Mouse (Mus musculus) hindbrain, embryonic 13.5 days (tissue): Measurements from ENCODE around the gene Ccdc134. TPM values are rescaled to one million over a fixed set of nuclear protein-coding genes. Genes with fewer than 3 reads are reported as not detected.

Experiments
- ATAC-seq: fragments of 200-750 bp; cut with Nextera tagmentation; 2 replicates; pipeline ENCODE4 v1.8.0; 2017; ENCODE audit warnings: moderate TSS enrichment; ENCODE audit not compliant: low FRiP score
- H3K27ac ChIP-seq: fragments of 300-500 bp; sonication (generic); 2 replicates; pipeline ENCODE4 v1.5.1; 2015; ENCODE audit warnings: inconsistent platforms, mild to moderate bottlenecking, moderate library complexity
- H3K27me3 ChIP-seq: fragments of 300-500 bp; sonication (generic); 2 replicates; pipeline ENCODE4 v1.6.1; 2015; ENCODE audit warnings: mild to moderate bottlenecking, inconsistent platforms
- H3K36me3 ChIP-seq: fragments of 300-500 bp; sonication (generic); 2 replicates; pipeline ENCODE4 v1.6.1; 2015; ENCODE audit warnings: mild to moderate bottlenecking, inconsistent platforms
- H3K4me1 ChIP-seq: fragments of 300-500 bp; sonication (generic); replicated peaks from 2 replicates; pipeline ENCODE4 v1.6.1; 2015; ENCODE audit warnings: inconsistent platforms
- H3K4me2 ChIP-seq: fragments of 300-500 bp; sonication (generic); 2 replicates; pipeline ENCODE4 v1.6.1; 2015; ENCODE audit warnings: inconsistent platforms, mild to moderate bottlenecking, moderate library complexity
- H3K4me3 ChIP-seq: fragments of 300-500 bp; sonication (generic); 2 replicates; pipeline ENCODE4 v1.5.1; 2015; ENCODE audit warnings: mild to moderate bottlenecking, inconsistent platforms
- H3K9ac ChIP-seq: fragments of 300-500 bp; sonication (generic); 2 replicates; pipeline ENCODE4 v1.6.1; 2015; ENCODE audit warnings: mild to moderate bottlenecking, inconsistent platforms
- H3K9me3 ChIP-seq: fragments of 300-500 bp; sonication (generic); 2 replicates; pipeline ENCODE4 v1.6.1; 2016; ENCODE audit warnings: inconsistent platforms
- WGBS: fragments of 180-500 bp; shearing (Covaris S2); methylation state at CpG from one replicate; pipeline ENCODE4 v1.1.7; 2015; 5-methylcytosine and 5-hydroxymethylcytosine counted together
- polyA plus RNA-seq: library from polyadenylated mRNA; unstranded; fragments of >200 nt; fragmentation: Nextera tagmentation; extraction: Ambion mirVana; gene quantifications from 2 replicates; pipeline ENCODE4 v1.2.1, GENCODE M21; 2015

Ccdc134 gene
- polyA plus RNA-seq, 1 experiment from 2014 or later = 13.0 TPM

- Histone ChIP-seq H3K9me3 (no peaks in the 10 kb centered on the region), H3K27ac (no peak overlapping the region), H3K36me3 (peaks cover 9% of the 10 kb centered on the region), H3K4me2 (no peak overlapping the region), H3K27me3 (no peaks in the 10 kb centered on the region), H3K4me3 (no peak overlapping the region), H3K4me1 (peaks cover 70% of the 10 kb centered on the region), H3K9ac (peak overlapping the region; percentile 29; the same call in 1 of the 2 replicates)
- WGBS = 59% methylated on average over 8 of the region's 8 CpGs
- ATAC-seq = no peak
Observed at GRCm38 (mm10) chr15:82165332-82166239, 37.9 kb downstream of the Ccdc134 start.

GRCm38 (mm10) chr15:82166240-82167100, 38.7 kb downstream of the Ccdc134 start:
- Histone ChIP-seq H3K36me3 (peaks cover 17% of the 10 kb centered on the region), H3K27ac (peak overlapping the region; percentile 55), H3K9me3 (no peaks in the 10 kb centered on the region), H3K4me3 (no peak overlapping the region), H3K4me2 (no peak overlapping the region), H3K9ac (peak overlapping the region; percentile 29; the same call in 1 of the 2 replicates), H3K27me3 (no peaks in the 10 kb centered on the region), H3K4me1 (peaks cover 70% of the 10 kb centered on the region)
- ATAC-seq = no peak
- 46% methylated on average over 22 of the region's 22 CpGs for WGBS

GRCm38 (mm10) chr15:82167201-82168168, 39.8 kb downstream of the Ccdc134 start:
- no peak overlapping the region for H3K9ac ChIP-seq

GRCm38 (mm10) chr15:82169671-82170070, 41.9 kb downstream of the Ccdc134 start:
- H3K27ac ChIP-seq = peak overlapping the region; percentile 62; the same call in 1 of the 2 replicates
- ATAC-seq = no peak
- peaks cover 50% of the 10 kb centered on the region for H3K4me1 ChIP-seq
- no peaks in the 10 kb centered on the region for H3K27me3 ChIP-seq
- H3K36me3 ChIP-seq = peaks cover 48% of the 10 kb centered on the region
- no peak overlapping the region for H3K4me2 ChIP-seq
- WGBS = 85% methylated on average over 5 of the region's 5 CpGs
- no peak overlapping the region for H3K4me3 ChIP-seq
- H3K9me3 ChIP-seq = no peaks in the 10 kb centered on the region
- H3K9ac ChIP-seq = no peak overlapping the region

More at GRCm38 (mm10) chr15:82167201-82168168, 39.8 kb downstream of the Ccdc134 start:
- WGBS = 59% methylated on average over 23 of the region's 23 CpGs
- Histone ChIP-seq H3K9me3 (no peaks in the 10 kb centered on the region), H3K4me3 (no peak overlapping the region), H3K27ac (no peak overlapping the region), H3K4me1 (peaks cover 67% of the 10 kb centered on the region), H3K27me3 (no peaks in the 10 kb centered on the region), H3K36me3 (peaks cover 28% of the 10 kb centered on the region), H3K4me2 (no peak overlapping the region)
- ATAC-seq = no peak

GRCm38 (mm10) chr15:82170437-82171377, 43.0 kb downstream of the Ccdc134 start:
- no peak overlapping the region for H3K9ac ChIP-seq
- peaks cover 58% of the 10 kb centered on the region for H3K36me3 ChIP-seq
- WGBS = 70% methylated on average over 36 of the region's 36 CpGs
- no peak overlapping the region for H3K4me3 ChIP-seq
- no peaks in the 10 kb centered on the region for H3K9me3 ChIP-seq
- H3K27ac ChIP-seq = peak overlapping the region; percentile 76
- peak; percentile 55 for ATAC-seq
- H3K27me3 ChIP-seq = no peaks in the 10 kb centered on the region
- peaks cover 45% of the 10 kb centered on the region for H3K4me1 ChIP-seq
- H3K4me2 ChIP-seq = no peak overlapping the region

- no peak for ATAC-seq
- Histone ChIP-seq H3K9me3 (no peaks in the 10 kb centered on the region), H3K4me2 (no peak overlapping the region), H3K9ac (no peak overlapping the region), H3K27me3 (no peaks in the 10 kb centered on the region), H3K36me3 (peaks cover 76% of the 10 kb centered on the region), H3K27ac (no peak overlapping the region), H3K4me1 (peaks cover 26% of the 10 kb centered on the region), H3K4me3 (no peak overlapping the region)
- WGBS = 84% methylated on average over 8 of the region's 8 CpGs
Observed at GRCm38 (mm10) chr15:82172648-82173047, 44.9 kb downstream of the Ccdc134 start.

GRCm38 (mm10) chr15:82175091-82175490, 47.4 kb downstream of the Ccdc134 start:
- H3K4me2 ChIP-seq = no peak overlapping the region

GRCm38 (mm10) chr15:82177743-82178290, 50.1 kb downstream of the Ccdc134 start:
- 0 out of 2 replicates have a peak, but pooled peaks have one; percentile 57 for ATAC-seq
- WGBS = 87% methylated on average over 7 of the region's 7 CpGs
- H3K27ac ChIP-seq = peak overlapping the region; percentile 41; the same call in 1 of the 2 replicates

More at GRCm38 (mm10) chr15:82175091-82175490, 47.4 kb downstream of the Ccdc134 start:
- no peaks in the 10 kb centered on the region for H3K27me3 ChIP-seq
- no peaks in the 10 kb centered on the region for H3K9me3 ChIP-seq
- H3K36me3 ChIP-seq = peaks cover 97% of the 10 kb centered on the region
- no peak for ATAC-seq
- no peak overlapping the region for H3K9ac ChIP-seq
- H3K4me3 ChIP-seq = no peak overlapping the region
- no peak overlapping the region for H3K27ac ChIP-seq
- peaks cover 13% of the 10 kb centered on the region for H3K4me1 ChIP-seq
- 97% methylated on average over 9 of the region's 9 CpGs for WGBS

GRCm38 (mm10) chr15:82181131-82181530, 53.4 kb downstream of the Ccdc134 start:
- Histone ChIP-seq H3K4me1 (no peaks in the 10 kb centered on the region; the same call in 1 of the 2 replicates), H3K4me3 (no peak overlapping the region), H3K36me3 (peaks cover 99% of the 10 kb centered on the region), H3K4me2 (no peak overlapping the region), H3K27me3 (no peaks in the 10 kb centered on the region), H3K9ac (no peak overlapping the region), H3K27ac (no peak overlapping the region), H3K9me3 (0 out of 2 replicates have a peak, but pooled peaks cover 5% of the 10 kb centered on the region)
- WGBS = 89% methylated on average over 5 of the region's 5 CpGs
- ATAC-seq = no peak

More at GRCm38 (mm10) chr15:82177743-82178290, 50.1 kb downstream of the Ccdc134 start:
- Histone ChIP-seq H3K9me3 (0 out of 2 replicates have a peak, but pooled peaks cover 5% of the 10 kb centered on the region), H3K9ac (no peak overlapping the region), H3K4me1 (no peaks in the 10 kb centered on the region), H3K4me3 (no peak overlapping the region), H3K4me2 (no peak overlapping the region), H3K36me3 (peaks cover 97% of the 10 kb centered on the region), H3K27me3 (no peaks in the 10 kb centered on the region)

GRCm38 (mm10) chr15:82182311-82182710, 54.6 kb downstream of the Ccdc134 start:
- Histone ChIP-seq H3K36me3 (peaks cover 100% of the 10 kb centered on the region), H3K27me3 (no peaks in the 10 kb centered on the region), H3K27ac (no peak overlapping the region), H3K9me3 (0 out of 2 replicates have a peak, but pooled peaks cover 5% of the 10 kb centered on the region), H3K4me1 (no peaks in the 10 kb centered on the region; the same call in 1 of the 2 replicates), H3K4me2 (no peak overlapping the region), H3K4me3 (no peak overlapping the region), H3K9ac (no peak overlapping the region)
- 97% methylated on average over 4 of the region's 4 CpGs for WGBS
- ATAC-seq = no peak
